Mouse (Mus musculus) liver, embryonic 11.5 days (tissue): ENCODE measurements around the gene Nostrin. TPM values are rescaled to one million over a fixed set of nuclear protein-coding genes. Genes with fewer than 3 reads are reported as not detected.

Experiments
- ATAC-seq: fragments of 200-750 bp; cut with Nextera tagmentation; replicated peaks from 2 replicates; pipeline ENCODE4 v1.8.0; 2017; ENCODE audit warnings: moderate number of reproducible peaks, mild to moderate bottlenecking, moderate TSS enrichment, moderate library complexity; ENCODE audit not compliant: low FRiP score
- DNase-seq: peaks from one replicate; pipeline ENCODE4 v3.0.0-alpha.2; 2017; ENCODE audit warnings: low spot score
- H3K27ac ChIP-seq: fragments of 300-500 bp; sonication (generic); 2 replicates; pipeline ENCODE4 v1.5.1; 2014; ENCODE audit warnings: mild to moderate bottlenecking, low read depth, low read length, control low read depth
- H3K27me3 ChIP-seq: fragments of 300-500 bp; sonication (generic); replicated peaks from 2 replicates; pipeline ENCODE4 v1.6.1; 2014; ENCODE audit warnings: low read length, mixed read lengths; ENCODE audit not compliant: control insufficient read depth, insufficient read depth
- H3K36me3 ChIP-seq: fragments of 300-500 bp; sonication (generic); 2 replicates; pipeline ENCODE4 v1.6.1; 2014; ENCODE audit warnings: mild to moderate bottlenecking, low read length, moderate library complexity, mixed read lengths; ENCODE audit not compliant: control insufficient read depth, insufficient read depth
- H3K4me1 ChIP-seq: fragments of 300-500 bp; sonication (generic); replicated peaks from 2 replicates; pipeline ENCODE4 v1.6.1; 2014; ENCODE audit warnings: low read length, mixed read lengths; ENCODE audit not compliant: control insufficient read depth, insufficient read depth
- H3K4me2 ChIP-seq: fragments of 300-500 bp; sonication (generic); 2 replicates; pipeline ENCODE4 v1.6.1; 2014; ENCODE audit warnings: mild to moderate bottlenecking, control low read depth, moderate library complexity
- H3K4me3 ChIP-seq: fragments of 300-500 bp; sonication (generic); 2 replicates; pipeline ENCODE4 v1.5.1; 2014; ENCODE audit warnings: low read depth, low read length, control low read depth
- H3K9ac ChIP-seq: fragments of 300-500 bp; sonication (generic); 2 replicates; pipeline ENCODE4 v1.6.1; 2014; ENCODE audit warnings: low read depth, low read length, control low read depth
- H3K9me3 ChIP-seq: fragments of 300-500 bp; sonication (generic); 2 replicates; pipeline ENCODE4 v1.6.1; 2016; ENCODE audit warnings: low read length, inconsistent platforms, mixed read lengths; ENCODE audit not compliant: control insufficient read depth
- WGBS: fragments of 180-500 bp; shearing (Covaris S2); extraction: QIAGEN DNeasy Blood & Tissue Kit; methylation state at CpG from one replicate; pipeline ENCODE4 v1.1.7; 2014; 5-methylcytosine and 5-hydroxymethylcytosine counted together
- polyA plus RNA-seq: library from polyadenylated mRNA; unstranded; fragments of >200 nt; fragmentation: Nextera tagmentation; extraction: Ambion mirVana; gene quantifications from 2 replicates; pipeline ENCODE4 v1.2.1, GENCODE M21; 2014

Gene Nostrin
- polyA plus RNA-seq, 1 experiment from 2014 or later = 18.8 TPM

DNA sequence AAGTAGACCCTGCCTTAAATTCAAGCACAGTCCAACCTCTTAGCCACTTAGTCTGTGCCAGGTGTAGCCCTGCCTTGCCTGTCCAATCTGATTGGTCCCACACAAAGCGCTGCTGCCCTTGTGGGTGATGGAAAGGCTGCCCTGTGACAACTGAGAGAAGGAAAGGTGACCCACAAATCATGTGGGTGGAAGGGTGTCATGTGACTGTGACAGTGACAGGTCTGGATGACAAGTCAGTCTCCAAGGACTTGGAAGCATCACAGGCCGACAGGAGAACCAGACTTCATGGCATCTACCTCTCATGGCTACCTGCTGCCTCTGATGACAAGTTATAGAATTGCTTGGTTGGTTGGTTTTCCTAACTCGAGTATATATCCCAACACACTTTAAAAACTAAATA is 32.1 kb upstream of the Nostrin start:
- H3K9me3 ChIP-seq = no peaks in the 10 kb centered on the region
- no peak overlapping the region for H3K4me3 ChIP-seq
- H3K27ac ChIP-seq = no peak overlapping the region
- H3K4me2 ChIP-seq = no peak overlapping the region
- DNase-seq (no peak), ATAC-seq (no peak)
- no peaks in the 10 kb centered on the region for H3K4me1 ChIP-seq
- no peak overlapping the region for H3K9ac ChIP-seq
- H3K36me3 ChIP-seq = no peaks in the 10 kb centered on the region
- 77% methylated on average over 3 of the region's 3 CpGs for WGBS
- no peaks in the 10 kb centered on the region for H3K27me3 ChIP-seq

DNA sequence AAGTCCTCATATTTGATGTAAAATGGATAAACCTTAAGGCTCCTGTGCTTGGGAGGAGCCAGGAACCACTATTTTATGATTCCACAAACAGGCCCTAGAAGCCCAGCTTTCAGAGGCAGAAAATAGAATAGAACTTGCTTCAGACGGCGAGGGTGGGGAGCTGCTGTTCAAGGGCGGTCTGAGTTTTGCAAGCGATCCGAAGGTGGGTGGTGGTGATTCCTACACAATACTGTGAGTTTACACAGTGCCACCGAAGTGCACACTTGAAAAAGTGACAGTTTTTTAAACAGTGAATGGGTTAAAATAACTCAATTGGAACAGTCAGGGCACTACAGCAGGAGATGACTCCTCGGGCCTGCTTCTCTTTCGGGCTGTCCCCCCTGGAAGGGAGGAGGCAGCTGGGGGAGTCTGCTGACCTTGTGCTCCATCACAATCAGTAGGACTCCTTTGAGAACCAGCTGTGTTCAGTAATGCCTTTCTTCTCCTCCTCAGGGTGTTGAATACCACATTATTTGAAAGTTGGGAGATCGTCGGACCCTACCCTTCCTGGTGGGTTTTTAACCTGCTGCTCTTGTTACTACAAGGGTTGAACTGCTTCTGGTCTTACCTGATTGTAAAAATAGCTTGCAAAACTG is 31.0 kb upstream of the Nostrin start:
- Histone ChIP-seq H3K27ac (no peak overlapping the region), H3K4me2 (no peak overlapping the region), H3K9me3 (no peaks in the 10 kb centered on the region), H3K27me3 (no peaks in the 10 kb centered on the region), H3K9ac (no peak overlapping the region), H3K4me3 (no peak overlapping the region), H3K36me3 (no peaks in the 10 kb centered on the region), H3K4me1 (no peaks in the 10 kb centered on the region)
- no peak for DNase-seq
- ATAC-seq = no peak
- WGBS = 78% methylated on average over 10 of the region's 10 CpGs

DNA sequence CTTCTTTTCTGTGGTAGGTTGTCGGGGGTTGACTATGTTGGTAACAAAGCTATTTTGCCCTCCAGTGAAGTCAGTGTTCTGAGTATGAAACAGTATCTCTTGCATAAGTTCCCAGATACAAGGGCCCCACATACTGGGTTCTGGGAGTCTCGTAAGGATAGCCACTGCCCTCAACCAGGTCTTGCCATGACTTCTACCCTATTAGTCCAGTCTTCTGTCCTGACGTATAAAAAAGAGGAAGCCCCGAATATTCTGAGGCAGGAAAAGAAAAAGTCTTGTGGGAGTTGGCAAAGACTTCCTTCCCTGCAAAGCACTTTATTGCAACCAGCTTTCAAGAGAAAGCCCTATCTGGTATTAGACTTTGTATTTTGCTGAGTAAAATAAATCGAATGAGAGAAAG is 26.4 kb upstream of the Nostrin start:
- WGBS = 59% methylated on average over 5 of the region's 5 CpGs
- H3K36me3 ChIP-seq = no peaks in the 10 kb centered on the region
- no peaks in the 10 kb centered on the region for H3K9me3 ChIP-seq
- H3K9ac ChIP-seq = no peak overlapping the region
- H3K4me3 ChIP-seq = no peak overlapping the region
- no peaks in the 10 kb centered on the region for H3K27me3 ChIP-seq
- no peak overlapping the region for H3K4me2 ChIP-seq
- no peak overlapping the region for H3K27ac ChIP-seq
- ATAC-seq = no peak
- H3K4me1 ChIP-seq = no peaks in the 10 kb centered on the region
- DNase-seq = no peak

GRCm38 (mm10) chr2:69109710-69110109 is 25.9 kb upstream of the Nostrin start:
- ATAC-seq = no peak
- Histone ChIP-seq H3K27ac (no peak overlapping the region), H3K4me1 (no peaks in the 10 kb centered on the region), H3K4me2 (no peak overlapping the region), H3K4me3 (no peak overlapping the region), H3K36me3 (no peaks in the 10 kb centered on the region), H3K9ac (no peak overlapping the region), H3K9me3 (no peaks in the 10 kb centered on the region), H3K27me3 (no peaks in the 10 kb centered on the region)
- 68% methylated on average over 7 of the region's 7 CpGs for WGBS
- no peak for DNase-seq

GRCm38 (mm10) chr2:69112609-69113008 is 23.0 kb upstream of the Nostrin start:
- peaks cover 3% of the 10 kb centered on the region; the same call in 1 of the 2 replicates for H3K36me3 ChIP-seq
- H3K4me3 ChIP-seq = no peak overlapping the region
- WGBS = 85% methylated on average over 5 of the region's 5 CpGs
- H3K9ac ChIP-seq = no peak overlapping the region
- ATAC-seq (no peak), DNase-seq (no peak)
- H3K4me1 ChIP-seq = no peaks in the 10 kb centered on the region
- H3K27me3 ChIP-seq = no peaks in the 10 kb centered on the region
- H3K9me3 ChIP-seq = peaks cover 2% of the 10 kb centered on the region; the same call in 1 of the 2 replicates
- no peak overlapping the region for H3K27ac ChIP-seq
- no peak overlapping the region for H3K4me2 ChIP-seq

DNA sequence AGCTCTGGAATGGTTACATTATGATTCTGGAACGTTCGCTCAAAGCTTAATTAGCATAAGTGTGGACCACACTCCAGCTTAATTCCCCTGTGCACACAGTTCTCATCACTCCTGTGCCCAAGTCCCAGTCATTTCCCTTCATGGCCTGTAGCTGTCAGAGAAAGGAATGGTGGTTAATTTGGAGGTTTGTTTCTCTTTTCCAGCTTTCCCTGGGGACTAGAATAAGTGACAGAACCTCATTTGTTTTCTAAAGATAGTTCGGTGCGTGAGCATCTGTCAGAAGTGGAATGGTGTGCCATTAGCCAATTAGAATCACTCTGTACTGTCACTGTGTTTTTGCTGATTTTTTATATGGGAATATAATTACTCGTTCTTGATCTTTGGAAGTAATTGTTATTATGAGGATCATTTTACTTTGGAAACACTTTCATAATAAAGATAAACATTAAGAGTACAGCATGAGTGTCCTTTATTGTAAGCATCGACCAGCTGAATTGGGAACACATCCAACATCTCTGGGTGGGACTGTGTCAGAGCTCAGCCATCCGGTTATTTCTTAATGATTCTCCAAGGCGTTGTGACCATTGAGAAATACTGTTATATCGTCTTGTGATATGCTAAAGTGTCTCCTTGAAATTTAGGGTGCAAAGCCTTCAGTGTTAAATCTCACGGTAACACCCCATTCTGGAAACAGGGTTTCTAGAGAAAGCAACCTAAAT is 21.6 kb upstream of the Nostrin start:
- H3K9ac ChIP-seq = no peak overlapping the region
- H3K4me1 ChIP-seq = no peaks in the 10 kb centered on the region
- H3K36me3 ChIP-seq = peaks cover 3% of the 10 kb centered on the region; the same call in 1 of the 2 replicates
- H3K9me3 ChIP-seq = peaks cover 2% of the 10 kb centered on the region; the same call in 1 of the 2 replicates
- DNase-seq (no peak), ATAC-seq (no peak)
- 86% methylated on average over 10 of the region's 10 CpGs for WGBS
- H3K27me3 ChIP-seq = no peaks in the 10 kb centered on the region
- no peak overlapping the region for H3K27ac ChIP-seq
- H3K4me3 ChIP-seq = no peak overlapping the region
- no peak overlapping the region for H3K4me2 ChIP-seq

- no peaks in the 10 kb centered on the region for H3K4me1 ChIP-seq
- no peaks in the 10 kb centered on the region for H3K27me3 ChIP-seq
Measured at GRCm38 (mm10) chr2:69115921-69116320, 19.7 kb upstream of the Nostrin start.

GRCm38 (mm10) chr2:69116767-69117166 is 18.8 kb upstream of the Nostrin start:
- Histone ChIP-seq H3K4me3 (no peak overlapping the region), H3K27ac (no peak overlapping the region), H3K4me2 (no peak overlapping the region), H3K27me3 (no peaks in the 10 kb centered on the region), H3K4me1 (no peaks in the 10 kb centered on the region), H3K9me3 (peaks cover 2% of the 10 kb centered on the region; the same call in 1 of the 2 replicates), H3K36me3 (peaks cover 3% of the 10 kb centered on the region; the same call in 1 of the 2 replicates), H3K9ac (no peak overlapping the region)
- no peak for DNase-seq
- ATAC-seq = no peak
- 73% methylated on average over 4 of the region's 4 CpGs for WGBS

More at GRCm38 (mm10) chr2:69115921-69116320, 19.7 kb upstream of the Nostrin start:
- H3K27ac ChIP-seq = no peak overlapping the region
- peaks cover 3% of the 10 kb centered on the region; the same call in 1 of the 2 replicates for H3K36me3 ChIP-seq
- H3K4me3 ChIP-seq = no peak overlapping the region
- ATAC-seq (no peak), DNase-seq (no peak)
- H3K9ac ChIP-seq = no peak overlapping the region
- peaks cover 2% of the 10 kb centered on the region; the same call in 1 of the 2 replicates for H3K9me3 ChIP-seq
- H3K4me2 ChIP-seq = no peak overlapping the region
- WGBS = 92% methylated on average over 3 of the region's 3 CpGs
